Mouse (Mus musculus) right cerebral cortex, postnatal 10 days (tissue): ENCODE data around the gene Tmco4.

Experiments
- DNase-seq, 2 experiments: peaks; one replicate each; pipeline ENCODE4 v3.0.0; 2021; ENCODE audit warnings: low spot score in 2 of 2

The Tmco4 gene

DNA sequence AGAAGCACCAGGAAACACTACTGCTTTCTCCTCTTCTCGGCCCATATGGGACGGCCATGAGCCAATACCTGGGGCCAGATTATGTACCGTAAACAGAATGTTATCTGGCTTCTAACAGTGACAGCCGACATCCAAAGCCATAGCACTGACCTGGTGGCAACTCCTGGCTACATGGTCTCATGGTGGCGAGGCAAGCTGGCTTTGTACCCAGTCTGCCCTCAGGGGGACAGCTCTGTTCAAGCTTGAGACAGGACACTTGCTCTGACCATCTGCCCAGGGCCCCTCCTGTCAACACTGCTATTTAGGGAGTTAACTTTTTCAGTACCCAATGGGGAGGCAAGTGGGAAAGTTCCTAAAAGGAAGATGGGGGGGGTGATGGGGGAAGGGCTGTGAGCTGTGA lies 84.6 kb downstream of the Tmco4 start:
- DNase-seq = no peak

DNA sequence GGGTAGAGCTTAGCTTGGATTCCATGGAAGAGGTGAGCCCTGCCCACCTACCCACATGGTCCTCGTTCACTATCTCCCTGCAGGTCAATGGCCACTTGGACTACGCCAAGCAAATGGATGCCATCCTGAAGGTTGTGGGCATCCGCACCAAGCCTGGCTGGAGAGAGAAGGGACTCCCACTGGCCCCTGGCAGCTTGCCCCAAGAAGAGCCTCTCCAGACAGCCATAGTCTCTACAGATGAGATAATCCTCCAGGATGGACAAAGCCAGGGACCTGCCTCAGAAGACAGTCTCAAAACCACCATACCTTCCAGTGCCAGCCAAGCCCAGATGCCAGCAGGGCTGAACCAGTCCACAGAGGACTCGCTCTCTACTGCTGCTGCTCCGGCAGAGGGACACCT lies 85.3 kb downstream of the Tmco4 start:
- DNase-seq = no peak

DNA sequence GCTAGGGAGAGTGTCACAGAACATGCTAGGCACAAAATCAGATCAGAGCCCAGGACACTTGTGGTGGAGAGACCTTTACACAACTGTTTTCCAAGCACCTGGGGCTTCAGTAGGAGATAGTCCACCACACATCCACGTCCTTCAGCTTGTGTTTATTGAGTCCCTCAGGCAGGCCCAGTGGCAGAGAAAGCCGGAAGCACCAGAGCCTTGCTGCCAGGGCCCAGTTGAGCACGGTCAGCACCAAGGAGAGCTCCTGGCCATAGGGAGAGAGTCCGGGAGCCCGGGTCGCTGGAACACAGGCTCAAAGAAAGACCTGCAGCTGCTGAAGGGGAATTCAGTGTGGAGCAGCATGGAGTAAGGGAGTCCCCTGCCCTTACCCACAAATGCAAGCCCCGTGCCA lies 86.9 kb downstream of the Tmco4 start:
- no peak for DNase-seq

DNA sequence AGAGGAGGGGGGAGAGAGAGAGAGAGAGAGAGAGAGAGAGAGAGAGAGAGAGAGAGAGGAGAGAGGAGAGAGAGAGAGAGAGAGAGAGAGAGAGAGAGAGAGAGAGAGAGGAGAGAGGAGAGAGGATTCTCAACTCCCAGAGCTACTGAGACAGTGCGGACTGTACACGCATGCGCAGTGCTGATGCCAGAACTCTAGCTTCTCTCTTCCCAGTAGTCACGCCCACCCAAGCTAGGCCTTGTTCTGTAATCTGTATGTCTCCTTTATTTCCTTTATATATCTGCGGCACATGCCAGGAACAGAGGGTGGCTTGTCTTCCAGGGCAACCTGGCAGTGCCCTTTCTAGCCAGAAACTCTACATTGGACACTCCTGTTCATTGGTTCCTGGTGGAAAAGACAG lies 92.1 kb downstream of the Tmco4 start:
- DNase-seq = no peak

DNA sequence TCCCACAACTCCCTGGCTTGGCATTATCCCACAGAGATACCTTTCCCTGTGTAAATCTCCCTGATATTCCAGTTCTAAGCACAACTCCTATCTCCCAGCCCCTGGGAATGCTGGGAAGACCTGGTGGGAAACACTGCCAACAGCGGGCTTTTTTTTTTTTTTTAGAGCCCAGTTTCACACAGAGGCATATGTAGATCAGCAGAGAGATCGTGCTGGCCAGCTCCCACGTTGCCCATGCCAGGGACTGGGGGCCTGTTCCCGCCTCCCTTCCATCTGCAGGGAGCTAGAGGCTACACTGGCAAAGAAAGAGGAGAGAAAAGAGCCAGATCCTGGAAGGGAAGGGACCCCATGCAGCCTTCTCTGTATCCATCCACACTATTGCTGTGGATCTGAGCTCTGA lies 95.6 kb downstream of the Tmco4 start:
- DNase-seq = peak; percentile 77 to 82

DNA sequence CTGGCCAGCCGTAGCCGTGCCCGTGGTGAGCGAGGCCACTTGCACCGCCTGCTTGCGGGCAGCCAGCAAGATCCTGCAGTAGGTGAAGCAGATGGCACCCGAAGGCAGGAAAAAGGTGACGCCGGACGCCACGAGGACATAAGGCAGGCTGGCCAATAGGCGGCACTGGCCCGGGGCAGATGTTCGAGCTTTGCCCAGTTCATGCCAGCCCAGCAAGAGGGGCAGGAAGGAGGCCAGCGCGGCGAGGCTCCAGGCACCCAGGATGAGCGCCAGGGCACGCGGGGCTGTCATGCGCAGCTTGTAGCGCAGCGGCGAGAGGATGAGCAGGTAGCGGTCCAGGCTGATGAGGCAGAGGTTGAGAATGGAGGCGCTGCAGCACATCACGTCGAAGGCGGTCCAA lies 101.4 kb downstream of the Tmco4 start:
- DNase-seq = no peak

DNA sequence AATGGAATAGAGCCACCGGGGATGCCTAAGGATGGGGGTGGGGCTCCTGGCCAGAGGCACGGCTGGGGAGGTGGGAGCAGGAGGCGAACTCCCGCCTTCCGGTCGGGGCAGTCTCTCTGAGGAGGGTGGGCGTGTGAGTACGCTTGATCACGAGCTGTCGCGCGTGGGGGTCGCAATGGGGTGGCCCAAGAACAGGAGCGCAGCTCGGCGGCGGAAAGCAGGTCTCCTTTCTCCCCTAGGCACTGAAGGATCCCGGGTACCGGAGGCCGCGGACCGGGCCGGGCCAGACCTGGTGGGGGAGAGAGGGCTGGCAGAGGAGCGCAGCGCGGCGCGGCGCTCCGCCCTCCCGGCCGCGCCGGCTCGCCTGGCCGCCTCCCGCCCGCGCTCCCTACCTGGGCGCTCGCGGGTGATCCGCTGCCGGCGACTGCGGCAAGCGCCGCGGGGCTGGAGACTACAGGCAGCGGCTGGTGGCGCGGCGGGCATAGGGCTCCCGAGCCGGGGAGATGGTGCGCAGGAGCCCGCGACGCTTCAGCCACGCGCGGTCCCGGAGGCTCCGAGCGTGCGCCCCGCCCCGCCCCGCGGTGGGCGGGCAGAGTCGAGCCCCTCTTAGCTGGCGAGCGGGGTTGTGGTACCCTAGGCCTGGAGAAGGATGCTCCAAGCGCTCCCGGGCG lies 102.5 kb downstream of the Tmco4 start, which contains the start of gene Htr6:
Gene Htr6 (minus strand): TSS at position 530 of the 671 bp plus-strand sequence.
- DNase-seq = no peak

DNA sequence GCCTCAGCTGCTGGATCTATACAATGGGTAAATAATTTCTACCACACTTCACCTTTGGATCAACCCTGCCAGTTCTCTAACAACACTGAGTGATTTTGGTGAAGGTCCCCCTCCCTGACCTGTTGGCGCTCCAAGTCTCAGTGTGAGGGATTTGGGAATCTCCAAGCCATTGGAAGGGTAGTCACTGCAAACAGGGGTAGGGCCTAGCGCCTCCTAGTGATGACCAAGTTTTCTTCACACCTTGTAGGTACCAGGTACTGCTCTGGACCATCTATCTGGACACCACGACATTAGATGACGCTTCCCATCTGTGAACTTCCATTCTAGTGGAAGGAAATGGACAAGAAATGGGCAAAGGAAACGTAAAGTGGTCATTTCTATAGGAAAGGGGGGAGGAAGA lies 103.2 kb downstream of the Tmco4 start:
- no peak for DNase-seq

DNA sequence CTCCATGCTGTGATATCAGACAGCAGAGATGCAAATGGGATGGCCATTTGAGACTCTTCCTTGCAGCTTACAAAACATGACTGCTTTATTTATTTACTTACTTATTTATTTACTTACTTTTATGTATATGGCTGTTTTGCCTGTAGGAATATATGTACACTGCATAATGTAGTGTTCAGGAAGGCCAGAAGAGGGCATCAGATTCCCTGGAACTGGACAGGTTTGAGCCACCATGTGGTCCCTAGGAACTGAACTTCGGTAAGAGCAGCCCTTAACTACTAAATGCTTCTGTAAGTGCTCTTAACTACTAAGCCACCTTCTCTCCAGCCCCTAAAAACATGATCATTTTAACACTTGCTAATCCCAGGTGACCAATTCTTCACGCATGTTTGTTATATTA lies 105.6 kb downstream of the Tmco4 start:
- DNase-seq = peak in 1 of 2 experiments; percentile 57

DNA sequence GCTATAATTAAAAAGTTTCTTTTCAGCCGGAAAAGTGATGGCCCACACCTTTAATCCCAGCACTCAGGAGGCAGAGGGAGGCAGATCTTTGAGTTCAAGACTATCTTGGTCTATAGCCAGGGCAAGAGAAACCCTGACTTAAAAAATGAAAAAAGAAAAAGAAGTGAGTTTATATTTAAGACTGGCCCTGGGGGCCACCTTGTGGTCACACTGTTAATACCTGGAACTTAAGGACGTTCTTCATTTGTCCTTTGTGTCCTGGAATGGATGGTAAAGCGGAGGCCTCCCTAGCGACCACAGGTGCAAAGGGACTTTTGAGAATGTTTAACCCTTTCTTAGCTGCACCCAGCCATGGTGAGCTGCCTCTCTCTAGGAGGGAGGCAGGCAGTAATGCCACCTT lies 106.0 kb downstream of the Tmco4 start:
- DNase-seq = no peak

DNA sequence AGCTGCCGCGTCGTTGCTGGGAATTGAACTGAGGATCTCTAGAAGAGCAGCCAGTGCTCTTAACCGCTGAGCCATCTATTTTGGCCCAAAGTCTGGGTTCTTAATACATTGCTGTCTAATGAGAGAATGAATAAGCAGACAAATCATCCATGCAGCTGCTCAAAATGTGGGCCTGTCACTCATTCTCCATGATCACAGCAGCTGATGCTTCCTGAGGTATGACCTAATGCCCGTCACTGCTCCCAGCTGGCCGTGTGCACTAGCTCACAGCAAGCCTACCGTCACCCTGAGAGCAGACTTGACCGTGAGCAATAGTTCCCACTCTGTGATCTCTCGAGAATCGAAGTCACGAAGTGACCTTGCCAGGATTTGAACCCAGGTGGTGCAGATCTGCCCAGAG lies 106.8 kb downstream of the Tmco4 start:
- DNase-seq = no peak

DNA sequence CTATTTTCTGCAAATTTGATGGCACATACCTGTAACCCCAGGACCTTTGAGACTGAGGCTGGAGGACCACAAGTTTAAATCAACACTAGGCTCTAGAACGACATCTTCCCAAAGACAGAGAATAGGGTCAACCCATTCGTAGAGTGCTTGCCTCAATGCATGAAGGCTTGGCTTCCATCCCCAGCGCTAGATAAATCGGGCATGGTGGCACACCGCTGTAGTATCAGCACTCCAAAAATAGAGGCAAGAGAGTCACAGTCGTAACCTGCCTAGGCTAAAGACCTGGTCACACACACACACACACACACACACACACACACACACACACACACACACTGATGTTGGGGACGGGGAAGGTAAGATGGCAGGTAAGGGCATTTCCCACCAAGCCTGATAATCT lies 107.6 kb downstream of the Tmco4 start:
- no peak for DNase-seq

DNA sequence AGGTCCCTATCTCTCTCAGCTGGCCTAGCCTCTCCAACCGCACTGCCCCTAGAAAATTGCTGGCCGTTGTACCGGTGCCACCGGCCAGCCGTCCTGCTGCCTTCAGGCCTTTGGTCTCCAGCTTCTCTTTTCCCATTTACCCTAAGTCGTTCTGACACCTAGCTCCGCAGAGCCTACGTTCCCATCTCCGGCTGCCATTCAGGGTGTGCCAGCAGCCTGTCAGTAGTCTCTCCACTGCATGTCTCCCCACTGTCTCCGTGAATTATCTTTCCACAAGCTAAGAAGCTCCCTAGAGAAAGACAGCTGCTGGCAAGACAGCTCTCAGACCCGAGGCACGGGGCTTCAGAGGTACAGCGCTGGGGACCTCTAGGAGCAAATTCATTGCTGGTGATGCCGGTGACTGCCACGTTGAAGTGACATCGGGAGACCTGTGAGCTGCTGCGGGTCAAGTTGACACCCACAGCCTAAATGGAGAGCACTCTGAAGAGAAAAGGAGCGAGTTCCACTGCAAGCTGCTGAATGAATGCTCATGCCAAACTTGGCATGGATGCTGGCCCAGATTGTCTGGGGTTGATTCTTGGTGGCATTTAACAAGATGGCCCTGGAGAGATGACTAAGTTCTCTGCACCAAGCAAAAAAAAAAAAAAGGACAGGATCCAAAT lies 108.7 kb downstream of the Tmco4 start:
- peak in 1 of 2 experiments; percentile 57 for DNase-seq

DNA sequence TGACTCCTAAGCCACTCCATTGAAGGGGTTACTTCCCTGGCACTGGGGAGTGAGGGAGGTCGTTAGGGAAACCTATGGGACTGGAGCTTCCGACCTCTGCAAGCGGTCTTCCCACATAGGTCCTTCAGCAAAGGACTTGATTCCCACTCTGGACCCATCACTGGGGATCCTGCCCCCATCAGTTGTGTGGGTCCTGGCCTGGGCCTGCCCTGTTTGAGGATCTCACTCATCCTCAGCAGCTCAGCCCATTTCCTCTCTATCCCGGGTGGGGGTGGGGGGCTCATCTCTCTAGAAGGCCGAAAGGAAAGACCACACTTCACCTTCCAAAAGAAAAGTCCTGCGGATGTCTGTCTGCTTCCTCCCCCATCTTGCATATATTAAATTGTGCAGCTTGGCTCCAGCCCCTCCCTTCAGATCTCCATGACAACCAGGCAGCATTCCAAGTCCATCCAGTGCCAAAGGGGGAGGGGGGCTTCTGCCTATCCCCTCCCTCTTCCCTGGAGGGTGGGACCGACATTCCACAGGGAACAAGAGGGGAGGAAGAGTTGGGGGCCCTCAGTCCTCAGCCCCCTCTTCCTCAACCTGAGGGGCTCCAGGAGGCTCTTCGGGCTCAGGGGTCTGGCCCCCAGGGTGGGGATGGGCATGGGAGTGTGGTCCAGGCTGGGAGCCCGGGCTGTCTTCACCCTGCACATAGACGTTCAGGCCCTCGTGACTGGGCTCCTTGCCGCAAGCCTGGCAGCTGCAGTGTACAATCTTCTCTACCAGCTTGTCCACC lies 110.3 kb downstream of the Tmco4 start:
- DNase-seq = peak; percentile 87 to 88

DNA sequence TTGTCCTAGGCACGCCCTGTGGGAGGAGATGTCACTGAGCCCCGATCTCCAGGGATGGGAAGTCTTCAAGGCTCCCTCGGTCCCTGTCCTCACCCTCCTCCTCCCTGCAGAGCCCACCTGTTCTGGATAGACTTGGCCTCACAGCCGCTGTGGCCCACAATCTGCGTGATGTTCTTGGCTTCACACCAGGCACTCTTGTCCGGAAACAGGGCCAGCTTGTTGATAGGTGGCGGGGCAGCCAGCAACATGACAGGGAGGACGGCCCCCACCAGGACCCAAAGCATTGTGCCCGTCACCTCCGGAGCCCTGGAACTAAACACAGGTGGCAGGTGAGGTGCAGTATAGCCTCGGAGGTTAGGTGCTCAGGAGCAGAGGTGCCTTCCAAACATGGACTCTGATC lies 112.6 kb downstream of the Tmco4 start:
- no peak for DNase-seq

DNA sequence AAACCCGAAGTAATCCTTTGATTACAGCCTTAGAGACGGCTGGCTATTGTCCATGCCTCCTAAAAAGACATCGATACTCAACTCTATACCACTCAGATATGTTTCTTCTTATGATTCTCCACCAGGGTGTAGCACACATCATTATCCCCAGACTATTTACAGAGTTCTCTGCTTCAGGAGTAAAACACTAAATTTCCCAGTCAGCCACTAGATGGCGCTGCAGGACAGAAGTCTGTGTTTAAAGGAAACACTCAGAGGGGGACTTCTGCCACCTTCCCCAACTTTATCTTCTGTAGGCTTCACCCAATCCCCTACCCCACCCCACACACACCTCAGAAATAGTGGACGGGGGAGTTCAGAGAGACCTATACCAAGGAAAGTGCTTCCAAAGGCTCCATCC lies 113.3 kb downstream of the Tmco4 start:
- DNase-seq = peak; percentile 91 to 94

DNA sequence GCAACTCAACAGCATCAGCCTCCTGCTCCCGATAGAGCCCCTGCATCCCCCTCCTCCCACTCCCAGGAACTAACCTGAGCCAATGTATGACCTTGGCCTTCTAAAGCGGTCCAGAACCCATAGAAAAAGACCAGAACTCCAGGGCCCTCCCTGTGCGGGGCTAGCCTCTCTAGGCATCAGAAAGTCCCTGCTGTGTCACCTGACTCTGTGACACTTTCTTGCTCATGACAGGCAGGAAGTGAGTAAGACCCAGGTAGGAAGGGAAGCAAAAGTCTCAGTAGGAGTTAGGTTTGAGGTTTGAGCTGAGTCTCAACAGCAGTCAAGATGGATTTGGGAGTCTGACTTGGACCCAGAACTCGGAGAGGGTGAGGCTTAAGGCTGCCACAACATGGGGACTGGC lies 114.3 kb downstream of the Tmco4 start:
- no peak for DNase-seq

DNA sequence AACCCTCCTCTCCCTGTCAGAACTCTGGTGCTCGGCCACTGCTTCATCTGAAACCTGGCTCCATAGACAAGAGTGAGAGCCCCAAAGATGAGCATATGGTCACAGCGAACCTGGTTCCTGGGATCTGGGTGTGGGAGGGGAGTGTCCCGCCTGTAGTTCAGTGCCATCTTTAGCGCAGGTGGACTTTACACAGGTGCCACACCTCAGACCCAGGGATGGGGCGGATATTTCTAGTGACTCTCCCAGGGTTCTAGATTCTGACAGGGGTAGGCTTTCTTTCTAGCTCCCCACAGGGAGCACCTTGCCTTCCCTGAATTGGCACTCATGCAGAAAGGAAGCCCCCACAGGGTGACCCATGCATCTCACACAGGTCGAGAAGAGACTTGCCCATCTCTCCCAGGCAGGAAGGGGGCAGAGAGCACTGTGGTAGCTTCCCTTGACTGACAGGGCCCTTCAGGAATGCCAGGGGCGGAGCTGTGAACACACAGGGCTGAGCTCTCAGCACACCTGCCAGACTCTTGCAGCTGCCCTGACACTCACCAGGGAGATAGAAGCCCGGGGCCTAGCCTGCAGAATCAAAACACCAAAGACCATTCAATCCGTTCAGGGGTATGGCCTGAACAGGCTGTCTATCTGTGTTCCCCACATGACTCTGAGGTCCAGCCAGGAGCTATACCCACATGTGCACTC lies 116.4 kb downstream of the Tmco4 start:
- no peak for DNase-seq

DNA sequence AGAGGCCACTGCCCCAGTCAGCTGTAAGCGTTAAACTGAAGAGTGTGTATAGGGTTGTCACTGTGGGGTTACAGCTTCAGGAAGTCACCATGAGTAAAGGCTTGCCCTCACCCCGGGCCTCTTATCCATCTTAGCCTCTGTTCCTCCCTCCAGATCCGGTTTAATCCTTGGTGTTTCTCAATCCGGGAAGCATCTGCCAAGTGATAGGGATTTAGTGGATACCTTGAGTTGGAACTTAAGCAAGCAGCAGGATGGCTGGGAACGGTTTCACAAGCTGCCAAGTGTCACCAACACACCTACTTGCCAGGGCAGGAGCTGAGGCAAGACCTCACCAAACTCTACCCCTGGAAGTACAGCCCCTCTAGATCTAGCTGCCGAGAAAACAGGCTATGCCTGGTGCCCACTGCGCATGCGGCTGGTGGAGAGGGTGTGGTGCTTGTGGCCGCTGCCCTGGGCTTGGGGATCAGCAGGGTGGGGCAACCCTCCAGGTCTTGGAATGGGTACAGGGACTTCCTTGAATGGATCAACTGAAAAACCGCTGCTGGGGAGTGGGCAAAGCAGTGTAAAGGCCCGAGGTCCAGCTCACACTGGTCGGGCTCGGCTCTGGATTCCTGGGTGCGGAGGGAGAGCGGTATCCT lies 117.7 kb downstream of the Tmco4 start:
- no peak for DNase-seq

DNA sequence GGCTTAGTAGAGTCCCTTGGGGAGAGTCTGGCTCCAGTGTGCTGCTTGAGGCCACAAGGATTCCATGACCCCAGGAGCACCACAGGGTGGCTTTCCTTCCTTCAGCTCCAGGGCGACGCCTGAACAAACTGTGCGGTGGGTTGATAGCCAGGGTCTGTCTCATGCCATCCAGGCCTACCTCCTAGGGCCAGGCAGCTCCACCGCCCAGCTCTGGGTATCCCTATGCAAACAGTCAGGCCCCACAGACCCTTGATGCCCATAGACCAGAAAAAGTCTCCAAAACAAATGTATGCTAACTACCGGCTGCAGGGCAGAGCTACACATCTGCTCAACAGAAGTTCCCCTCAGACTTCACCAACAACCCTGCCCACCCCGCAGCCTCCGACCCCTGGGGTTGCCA lies 118.4 kb downstream of the Tmco4 start:
- DNase-seq = no peak

DNA sequence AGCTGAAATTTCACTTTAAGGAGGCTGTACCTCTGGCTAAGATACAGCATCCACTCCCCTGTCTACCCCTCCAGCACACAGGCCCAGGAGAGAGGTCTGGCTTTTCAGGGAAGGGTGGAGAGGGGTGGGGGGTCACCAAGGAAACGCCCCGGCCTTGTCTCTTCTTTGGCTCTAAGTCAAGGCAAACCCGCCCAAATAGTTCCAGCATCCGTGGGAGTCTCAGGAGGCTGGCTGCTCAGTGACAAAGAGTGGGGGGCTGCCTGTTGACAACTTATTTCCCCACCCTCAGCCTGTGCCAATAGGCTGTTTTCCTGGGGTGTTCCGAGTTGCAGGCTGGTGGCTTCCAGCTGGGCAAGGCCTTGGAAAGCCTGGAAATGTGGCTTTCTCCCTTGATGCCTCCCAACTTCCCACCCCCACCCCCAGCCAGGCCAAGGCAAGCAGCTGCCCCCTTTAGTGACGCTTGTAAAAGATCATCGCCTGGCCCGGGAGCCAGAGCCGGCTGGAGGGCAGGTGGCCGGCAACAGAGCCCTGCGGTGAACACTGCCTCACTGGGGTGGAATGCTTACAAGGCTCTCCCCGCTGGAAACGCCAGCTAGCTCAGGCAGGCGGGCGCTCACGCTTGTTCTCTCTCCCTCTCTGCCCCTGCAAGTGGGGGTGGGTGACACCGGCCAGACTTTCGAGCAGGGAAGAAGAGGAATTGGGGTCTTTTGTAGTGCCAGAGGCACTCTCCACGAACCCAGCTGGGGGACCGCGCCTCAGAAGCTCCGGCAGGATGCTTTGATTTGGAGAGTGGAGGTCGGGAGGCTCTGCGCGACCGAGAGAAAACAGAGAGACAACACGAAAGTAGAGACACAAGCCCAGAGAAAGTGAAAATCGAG lies 119.0 kb downstream of the Tmco4 start:
- DNase-seq = no peak
